Mouse (Mus musculus) erythroblast, adult 5-6 weeks (primary cell): ENCODE measurements around the gene Prrg2. TPM values are rescaled to one million over a fixed set of nuclear protein-coding genes. Genes with fewer than 3 reads are reported as not detected.
"Not testable (repeated sequence)": the region's sequence is repeated elsewhere in the genome, so short reads cannot be mapped to it uniquely, and the experiment has no call there.

Experiments used
- ATAC-seq: replicated peaks from 2 replicates; pipeline ENCODE4 v1.8.0; 2016; ENCODE audit warnings: moderate number of reproducible peaks, mild to moderate bottlenecking, moderate TSS enrichment, inconsistent platforms; ENCODE audit not compliant: poor library complexity, low FRiP score, severe bottlenecking
- total RNA-seq, 2 experiments: library from RNA; stranded (forward) in 1 of 2; stranded (reverse) in 1 of 2; fragments of 150-400 nt in 1 of 2; fragments of 200-764, 138-1000 nt in 1 of 2; gene quantifications; 2 replicates each; pipeline versions ENCODE4 v1.2.3 to v1.2.4; 2015 to 2017; ENCODE audit warnings: low replicate concordance in 2 of 2

The Prrg2 gene
- total RNA-seq (2015; ENCODE audit: low replicate concordance) (1.3 and 5.2 TPM in 2 replicates), total RNA-seq (2017; ENCODE audit: low replicate concordance) (0.34 and 7.0 TPM in 2 replicates)

DNA sequence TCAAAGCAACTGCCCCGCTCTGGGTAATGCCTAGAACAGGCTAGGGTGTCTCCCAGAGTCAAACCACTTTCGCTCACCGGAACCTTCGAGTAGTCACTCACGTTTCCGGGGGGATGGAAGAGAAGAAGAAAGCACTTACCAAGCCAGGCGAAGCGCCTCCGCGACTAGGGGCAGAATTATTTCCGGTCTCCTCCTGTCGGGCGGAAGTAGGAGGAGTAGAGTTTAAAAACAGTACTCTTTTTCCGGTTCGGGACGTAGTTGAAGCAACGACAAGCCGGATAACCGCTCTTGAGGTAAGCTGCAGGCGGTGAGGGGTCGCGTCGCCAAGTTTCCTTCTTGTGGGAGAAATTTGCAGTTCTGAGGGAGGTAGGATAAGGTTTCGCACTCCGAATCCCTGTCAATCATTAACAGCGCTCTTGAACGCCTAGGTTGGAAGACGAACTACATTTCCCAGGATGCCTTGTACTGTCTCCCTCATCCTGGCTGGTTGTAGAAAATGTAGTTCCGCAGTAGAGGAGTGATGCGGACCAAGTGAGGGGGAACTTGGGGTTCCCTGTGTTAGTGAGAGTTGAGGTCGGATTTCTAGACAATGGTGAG lies at the start of gene Prrg2, which contains the start of gene Nosip:
TSS of gene Prrg2 (minus strand) at position 439 of the 597 bp plus-strand sequence.
TSS of gene Nosip (plus strand) at position 191 of the 597 bp plus-strand sequence.
- ATAC-seq = peak; percentile 96

DNA sequence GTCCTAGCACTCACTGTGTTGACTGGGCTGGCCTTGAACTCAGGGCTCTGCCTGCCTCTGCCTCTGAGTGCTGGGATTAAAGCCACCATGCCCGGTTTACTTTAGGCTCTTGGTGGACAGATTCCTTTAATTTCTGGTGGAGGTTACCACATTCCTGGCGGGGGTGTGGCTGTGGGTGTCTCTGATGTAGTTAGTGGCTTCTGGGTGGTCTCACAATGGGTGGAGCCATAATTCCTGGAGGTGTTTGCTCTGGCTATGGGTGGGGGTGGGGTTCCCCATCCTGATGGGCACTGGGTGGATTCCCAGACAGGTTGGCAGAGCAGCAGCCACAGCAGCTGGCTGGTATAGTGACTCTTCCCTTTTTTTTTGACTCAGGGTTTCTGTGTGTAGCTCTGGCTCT lies 49.5 kb upstream of the Prrg2 start:
- no peak for ATAC-seq

DNA sequence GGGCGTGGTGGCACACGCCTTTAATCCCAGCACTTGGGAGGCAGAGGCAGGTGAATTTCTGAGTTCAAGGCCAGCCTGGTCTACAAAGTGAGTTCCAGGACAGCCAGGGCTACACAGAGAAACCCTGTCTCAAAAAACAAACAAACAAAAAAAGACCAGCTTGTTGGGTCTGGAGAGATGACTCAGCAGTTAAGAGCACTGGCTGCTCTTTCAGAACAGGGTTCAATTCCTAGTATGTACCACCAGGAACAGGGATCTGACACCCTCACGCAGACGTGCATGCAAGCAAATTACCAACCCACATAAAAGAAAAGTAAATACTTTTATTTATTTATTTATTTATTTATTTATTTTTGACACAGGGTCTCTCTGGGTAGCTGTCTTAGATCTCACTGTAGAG lies 47.6 kb upstream of the Prrg2 start:
- ATAC-seq = not testable (repeated sequence)

DNA sequence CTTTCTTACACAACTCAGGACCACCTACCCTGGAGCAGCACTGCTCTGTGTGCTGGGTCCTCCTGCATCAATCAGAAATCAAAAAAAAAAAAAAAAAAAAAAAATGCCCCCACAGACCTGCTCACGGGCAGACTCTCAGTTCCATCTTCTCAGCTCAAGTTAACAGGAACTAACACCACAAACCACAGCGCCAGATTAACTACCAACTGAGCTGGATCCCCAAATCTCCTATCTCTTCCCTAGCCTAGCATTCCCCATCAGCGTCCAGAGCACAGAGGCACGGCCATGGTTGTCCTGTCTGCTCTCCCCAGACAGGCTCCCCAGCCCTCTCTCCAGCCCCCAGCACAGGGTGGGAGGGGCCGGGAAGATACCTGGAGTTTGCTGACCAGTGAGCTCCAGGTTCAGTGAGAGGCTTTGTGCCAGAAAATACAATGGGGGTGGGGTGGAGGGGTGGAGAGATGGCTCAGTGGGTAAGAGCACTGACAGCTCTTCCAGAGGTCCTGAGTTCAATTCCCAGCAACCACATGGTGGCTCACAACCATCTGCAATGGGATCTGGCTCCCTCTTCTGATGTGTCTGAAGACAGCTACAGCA lies 44.7 kb upstream of the Prrg2 start:
- no peak for ATAC-seq

DNA sequence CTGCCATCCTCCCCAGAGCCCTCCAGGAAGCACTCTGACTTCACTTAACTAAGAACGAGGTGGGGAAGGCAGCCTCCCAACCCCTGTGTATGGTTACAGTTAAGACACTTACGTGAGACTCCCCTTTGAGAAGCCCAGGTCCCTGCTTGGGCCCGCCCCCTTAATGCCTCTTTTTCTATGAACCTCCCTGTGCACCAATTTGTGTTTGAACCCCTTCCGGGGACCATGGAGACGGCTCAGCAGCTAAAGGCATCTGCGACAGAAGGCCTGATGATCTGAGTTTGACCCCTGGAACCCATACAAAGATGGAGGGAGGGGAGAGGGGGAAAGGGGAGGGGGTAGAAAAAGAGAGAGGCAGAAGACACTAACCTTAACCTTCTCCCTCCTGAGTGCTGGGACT lies 44.0 kb upstream of the Prrg2 start:
- ATAC-seq = no peak

DNA sequence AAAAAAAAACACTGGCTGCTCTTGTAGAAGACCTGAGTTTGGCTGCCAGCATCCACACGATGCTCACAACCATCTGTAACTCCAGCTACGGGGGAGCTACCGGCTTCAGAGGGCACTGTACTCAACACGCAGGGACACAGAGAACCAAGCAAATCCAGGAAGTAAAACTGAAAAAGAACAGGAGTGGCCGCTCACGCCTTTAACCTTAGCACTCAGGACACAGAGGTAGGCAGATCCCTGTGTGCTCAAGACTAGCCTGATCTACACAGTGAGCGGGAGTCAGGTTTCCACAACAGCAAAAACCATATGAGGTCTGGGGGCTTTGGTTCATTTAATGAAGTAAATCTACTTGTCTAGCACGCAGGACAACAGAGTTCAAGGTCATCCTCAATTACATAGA lies 43.0 kb upstream of the Prrg2 start:
- no peak for ATAC-seq

DNA sequence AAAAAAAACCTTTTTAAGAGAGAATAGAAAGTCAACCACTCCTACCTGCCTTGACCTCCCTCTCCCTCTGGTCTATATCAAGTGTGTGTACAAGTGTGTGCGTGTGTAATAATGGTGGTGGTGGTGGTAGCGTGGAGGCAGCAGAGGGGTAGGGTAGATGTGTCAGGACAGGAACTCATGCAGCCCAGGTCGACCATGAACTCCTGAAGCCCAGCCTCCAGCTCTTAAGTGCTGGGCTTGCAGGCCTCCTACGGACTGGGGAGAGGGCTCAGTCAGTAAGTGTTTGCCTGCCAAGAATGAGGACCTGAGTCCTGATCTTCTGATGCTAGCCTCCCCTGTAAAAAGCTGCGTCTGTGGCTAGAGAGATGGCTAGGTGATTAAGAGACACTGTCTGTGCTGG lies 42.5 kb upstream of the Prrg2 start:
- ATAC-seq = no peak

DNA sequence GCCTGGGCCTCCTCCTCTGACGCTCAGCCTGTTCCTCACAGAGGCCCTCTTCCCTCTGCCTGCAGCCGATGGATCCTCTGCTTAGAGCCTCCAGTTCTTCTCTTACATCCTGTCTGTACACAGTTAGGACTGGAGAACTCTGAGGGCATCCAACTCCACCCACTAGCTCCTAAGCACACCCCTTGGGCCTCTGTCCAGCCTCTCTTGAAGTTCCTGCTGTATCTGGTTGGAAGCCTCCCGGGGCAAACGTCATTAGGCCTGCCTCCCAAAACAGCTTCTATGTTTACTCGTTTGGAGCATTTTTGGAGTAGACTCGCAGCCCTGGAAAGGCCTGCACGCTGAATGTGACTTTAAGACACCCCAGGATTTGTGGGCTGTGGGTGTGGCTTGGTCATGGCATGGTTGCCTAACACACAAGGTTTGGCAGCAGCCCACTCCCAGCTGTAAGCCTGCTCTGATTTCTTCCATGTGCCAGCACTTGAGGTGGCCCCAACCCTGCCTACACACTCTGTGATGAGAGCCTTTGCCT lies 41.2 kb upstream of the Prrg2 start, which contains the start of gene Fcgrt:
TSS of gene Fcgrt (minus strand) at position 200 of the 529 bp plus-strand sequence.
- no peak for ATAC-seq

DNA sequence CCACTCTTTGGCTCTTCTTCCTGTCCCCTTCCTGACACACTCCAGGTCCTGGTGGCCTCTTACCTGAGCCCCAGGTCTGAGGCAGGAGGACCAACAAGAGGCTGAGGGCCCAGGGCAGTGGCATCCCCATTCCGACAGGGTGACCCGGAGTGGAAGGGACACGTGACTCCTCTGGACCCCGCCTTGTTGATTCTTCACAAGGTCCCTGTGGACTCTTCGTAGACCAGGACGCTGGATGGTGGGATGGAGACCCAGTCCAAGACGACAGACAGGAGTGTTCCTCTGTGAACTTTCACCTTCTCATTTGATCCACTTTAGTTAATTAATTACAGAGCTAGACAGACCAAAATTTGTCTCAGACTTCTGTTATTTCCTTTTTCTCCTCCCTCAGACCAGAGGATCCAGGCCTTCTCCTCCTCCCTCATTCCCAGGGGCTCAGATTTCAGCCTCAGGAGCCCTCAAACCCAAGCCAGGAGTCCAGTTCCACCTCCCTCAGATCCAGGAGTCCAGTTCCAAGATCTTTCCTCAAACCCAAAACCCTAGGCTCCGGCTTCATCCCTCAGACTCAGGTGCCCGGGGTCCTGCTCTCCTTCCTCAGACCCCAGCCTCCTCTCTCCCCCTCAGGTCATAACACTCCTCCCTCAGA lies 40.6 kb upstream of the Prrg2 start:
- no peak for ATAC-seq

DNA sequence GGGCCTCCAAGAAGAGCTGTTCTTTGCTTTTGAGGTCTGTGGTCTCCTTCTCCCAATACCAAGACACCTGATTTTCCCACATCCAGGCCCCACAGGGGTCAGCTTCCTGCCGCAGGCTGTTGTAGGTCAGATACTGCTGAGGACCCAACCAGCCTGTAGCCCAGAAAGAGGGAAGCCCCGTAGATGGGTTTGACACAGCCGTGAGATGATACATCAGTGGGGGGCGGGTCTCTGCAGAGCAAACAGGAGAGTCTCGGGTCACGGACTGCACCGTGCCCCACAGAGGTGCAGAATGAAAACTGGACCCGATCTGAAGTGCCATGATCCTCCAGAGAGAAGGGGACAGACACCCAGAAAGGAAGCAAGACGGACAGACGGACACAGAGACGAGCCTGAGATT lies 40.0 kb upstream of the Prrg2 start:
- ATAC-seq = no peak

DNA sequence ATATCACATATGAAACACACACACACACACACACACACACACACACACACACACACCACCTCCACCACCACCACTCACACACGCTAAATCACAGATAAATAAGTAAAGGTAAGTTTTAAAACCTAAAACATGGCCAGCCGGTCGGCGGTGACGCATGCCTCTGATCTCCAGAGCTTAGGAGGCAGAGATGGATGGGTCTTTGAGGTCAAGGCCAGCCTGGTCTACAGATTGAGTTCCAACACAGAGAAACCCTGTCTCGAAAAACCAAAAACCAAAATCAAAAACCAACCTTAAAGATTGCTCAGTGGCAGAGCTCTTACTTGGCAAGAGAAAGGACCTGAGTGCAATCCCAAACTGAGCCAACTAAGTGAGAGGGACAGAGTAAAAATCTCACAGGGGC lies 37.6 kb upstream of the Prrg2 start:
- no peak for ATAC-seq

DNA sequence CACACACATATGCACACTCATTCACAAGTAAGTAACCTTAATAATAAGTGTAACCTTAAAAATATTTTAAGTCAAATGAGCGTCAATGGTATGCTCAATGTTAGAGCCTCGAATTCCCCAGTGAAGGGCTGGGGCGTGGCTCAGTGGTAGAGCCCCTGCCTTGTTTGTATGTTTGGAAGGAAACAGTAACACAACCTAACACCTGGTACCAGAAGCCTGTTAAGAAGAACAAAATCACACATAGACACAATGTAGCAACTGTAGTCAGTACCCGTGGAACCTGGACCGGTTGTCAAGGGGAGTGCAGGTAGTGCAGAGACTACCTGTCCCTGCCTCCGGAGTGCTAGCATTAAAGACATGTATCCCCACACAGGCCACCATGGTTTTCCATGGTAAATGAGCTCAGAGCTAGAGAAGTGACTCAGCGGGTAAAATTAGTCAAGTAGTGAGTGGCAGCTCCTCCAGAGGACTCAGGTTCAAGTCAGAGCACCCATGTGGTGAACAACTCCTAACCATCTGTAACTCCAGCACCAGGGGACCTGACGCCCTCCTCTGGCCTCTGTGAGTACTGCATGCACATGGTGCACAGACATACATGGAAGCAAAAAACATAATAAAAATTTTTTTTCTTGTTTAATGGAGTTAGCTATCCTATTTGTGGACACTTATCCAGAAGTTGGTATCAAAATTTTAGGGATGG lies 36.2 kb upstream of the Prrg2 start:
- ATAC-seq = no peak

DNA sequence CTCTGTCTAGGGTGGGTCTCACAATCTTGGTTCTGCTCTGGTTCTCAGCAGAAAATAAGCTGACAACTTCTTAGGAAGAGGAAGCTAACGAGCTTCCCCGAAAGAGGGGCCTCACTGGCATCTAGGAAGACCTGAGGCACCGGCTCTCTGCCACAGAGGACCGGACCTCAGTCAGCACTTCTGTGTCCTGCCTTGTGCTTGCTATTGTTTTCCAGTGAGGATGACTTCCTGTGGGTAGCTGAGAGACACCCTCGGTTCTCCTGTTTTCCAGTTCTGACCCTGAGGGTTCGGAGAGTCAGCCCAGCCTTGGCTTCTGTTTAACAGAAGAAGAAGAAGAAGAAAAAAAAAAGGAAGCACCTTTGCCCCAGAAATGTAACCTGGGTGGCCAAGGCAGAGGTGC lies 35.0 kb upstream of the Prrg2 start:
- no peak for ATAC-seq

DNA sequence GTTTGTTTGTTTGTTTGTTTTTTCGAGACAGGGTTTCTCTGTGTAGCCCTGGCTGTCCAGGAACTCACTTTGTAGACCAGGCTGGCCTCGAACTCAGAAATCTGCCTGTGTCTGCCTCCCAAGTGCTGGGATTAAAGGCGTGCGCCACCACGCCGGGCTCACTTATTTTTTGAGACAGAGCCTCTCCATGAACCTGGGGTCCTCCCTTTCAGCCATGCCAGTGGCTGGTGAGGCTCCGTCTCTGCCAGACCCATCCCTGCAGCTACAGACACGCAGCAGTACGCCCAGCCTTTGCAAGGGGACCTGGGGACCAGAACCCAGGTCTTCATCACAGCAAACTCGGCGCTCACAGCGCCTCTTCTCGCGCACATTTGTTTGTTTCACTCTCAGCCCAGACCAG lies 33.5 kb upstream of the Prrg2 start:
- not testable (repeated sequence) for ATAC-seq

DNA sequence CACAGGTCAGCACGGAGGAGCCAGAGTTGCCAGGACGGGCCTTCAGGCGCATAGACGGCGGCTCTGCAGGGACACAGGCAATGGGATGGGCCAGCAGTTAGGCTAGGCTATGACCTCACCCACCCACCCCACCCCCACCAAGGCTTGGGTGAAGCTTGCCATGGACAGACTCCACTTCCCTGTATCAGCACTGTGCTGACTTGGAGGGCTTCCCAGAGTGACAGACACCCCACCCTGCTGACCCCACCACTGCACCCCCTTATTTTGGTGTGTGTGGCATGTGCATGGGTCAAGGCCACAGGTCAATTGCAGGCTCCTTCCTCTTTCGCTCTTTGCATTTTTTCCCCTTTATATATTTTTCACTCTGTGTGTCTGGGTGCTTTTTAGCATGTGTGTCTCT lies 32.9 kb upstream of the Prrg2 start:
- no peak for ATAC-seq

DNA sequence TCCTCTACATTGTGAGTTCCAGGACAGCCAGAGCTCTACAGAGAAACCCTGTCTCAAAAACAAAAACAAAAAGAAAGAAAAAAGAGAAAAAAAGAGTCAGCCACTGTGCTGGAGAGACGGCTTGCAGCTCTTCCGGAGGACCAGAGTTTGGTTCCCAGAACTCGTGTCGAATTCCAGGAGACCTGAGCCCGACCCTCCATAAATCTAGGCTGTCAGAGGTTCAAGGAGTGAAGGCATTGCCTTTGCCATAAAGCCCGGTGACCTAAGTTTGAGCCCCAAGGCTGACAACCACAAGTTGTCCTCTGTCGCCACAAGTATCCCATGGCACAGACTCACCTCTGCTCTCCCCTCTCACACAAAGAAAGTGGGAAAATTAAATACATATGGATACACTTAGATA lies 31.6 kb upstream of the Prrg2 start:
- no peak for ATAC-seq

DNA sequence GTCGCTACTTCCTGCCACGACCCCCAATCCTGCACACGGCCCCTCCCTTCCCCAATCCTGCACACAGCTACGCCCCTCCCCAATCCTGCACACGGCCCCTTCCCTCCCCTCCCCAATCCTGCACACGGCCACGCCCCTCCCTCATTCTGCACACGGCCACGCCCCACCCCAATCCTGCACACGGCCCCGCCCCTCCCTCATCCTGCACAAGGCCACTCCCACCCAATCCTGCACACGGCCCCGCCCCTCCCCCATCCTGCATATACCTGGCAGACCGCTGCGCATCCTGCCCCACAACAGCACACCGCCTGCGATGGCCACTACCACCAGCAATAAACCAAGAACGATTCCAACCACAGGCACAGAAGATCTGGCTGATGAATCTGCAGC lies 31.0 kb upstream of the Prrg2 start:
- no peak for ATAC-seq

DNA sequence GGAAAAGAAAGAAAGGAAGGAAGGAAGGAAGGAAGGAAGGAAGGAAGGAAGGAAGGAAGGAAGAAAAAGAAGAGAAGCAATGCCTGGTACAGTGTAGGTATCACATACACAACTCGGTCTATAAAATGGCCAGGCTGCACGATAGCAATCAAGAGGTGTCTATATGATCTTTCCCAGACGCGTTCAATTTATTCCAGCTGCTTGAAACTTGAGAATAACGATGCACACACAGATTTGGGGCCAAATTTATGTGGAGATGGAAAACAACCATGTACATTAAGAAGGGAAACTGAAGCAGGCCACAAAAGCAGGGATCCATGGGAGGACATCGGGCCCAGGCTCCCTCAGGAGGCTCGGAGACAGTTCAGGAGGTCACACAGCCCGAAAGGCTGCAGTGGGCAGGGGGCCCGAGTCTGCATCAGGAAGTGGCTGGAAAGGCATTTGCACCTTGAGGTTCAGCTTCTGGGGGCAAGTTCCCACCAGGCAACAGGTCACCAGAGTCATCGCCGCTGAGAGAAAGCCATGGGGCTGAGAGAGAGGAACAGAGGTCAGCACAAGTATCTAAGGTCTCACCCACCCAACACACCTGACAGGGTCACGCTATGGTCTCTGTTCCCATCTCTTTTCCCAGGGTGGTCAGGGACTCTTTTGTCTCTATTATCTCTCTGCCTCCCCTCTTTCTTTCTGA lies 30.5 kb upstream of the Prrg2 start:
- ATAC-seq = no peak

DNA sequence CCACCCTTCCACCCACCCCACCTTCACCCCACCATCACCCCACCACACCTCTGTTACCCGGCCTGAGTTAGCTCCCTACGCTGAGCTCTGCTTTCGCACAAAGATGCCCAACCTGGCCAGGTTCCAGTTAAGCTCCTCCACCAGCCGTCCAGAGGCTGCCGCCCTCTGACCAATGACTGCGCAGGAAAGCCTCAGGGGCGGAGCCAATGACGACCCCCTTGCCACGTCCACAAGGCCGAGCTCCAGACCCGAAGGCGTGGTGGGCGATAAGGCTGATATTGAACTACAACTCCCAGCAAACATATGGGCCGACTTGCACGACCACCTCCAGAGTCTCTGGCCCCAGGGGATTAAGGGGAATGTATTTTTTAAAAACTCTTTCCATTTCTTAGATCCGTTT lies 29.6 kb upstream of the Prrg2 start, which contains the start of gene Rcn3:
TSS of gene Rcn3 (minus strand) at position 174 of the 400 bp plus-strand sequence.
- ATAC-seq = no peak
